Mouse (Mus musculus): Measurements from ENCODE around the gene Scel. TPM values are rescaled to one million over a fixed set of nuclear protein-coding genes. Genes with fewer than 3 reads are reported as not detected.
A peak's percentile ranks its signal among the peaks of the same experiment; 100 is the strongest.

Scel gene
- 0.14 and 0.42 TPM in 2 replicates for total RNA-seq (2014; rRNA removed)
- polyA plus RNA-seq (2015; fragmentation: Nextera tagmentation; extraction: Ambion mirVana) = 0.35 and 0.44 TPM in 2 replicates

- Histone ChIP-seq H3K4me2 (ENCODE audit: low read depth, low read length) (peak within 1 kb of the TSS; percentile 47), H3K4me3 (ENCODE audit: low read length) (no peak within 1 kb of the TSS; the same call in 1 of the 2 replicates), H3K9ac (replicated peaks; ENCODE audit: low read length) (no peak within 1 kb of the TSS), H3K27me3 (ENCODE audit: insufficient read depth, low read length) (no peaks in the 10 kb centered on the region), H3K4me1 (ENCODE audit: insufficient read depth, low read length) (peaks cover 5% of the 10 kb centered on the region; the same call in 1 of the 2 replicates), H3K27ac (no peak within 1 kb of the TSS), H3K9me3 (ENCODE audit: low read length) (no peaks in the 10 kb centered on the region), H3K36me3 (ENCODE audit: insufficient read depth, low read length) (no peaks in the 10 kb centered on the region)
- 16% methylated on average over 14 of the region's 14 CpGs for WGBS
- no peak for ATAC-seq
- no peak for DNase-seq (ENCODE audit: low spot score)
- no peak for TF ChIP-seq CTCF (IDR thresholded peaks at IDR 0.05; ENCODE audit: low read depth)
Observed at GRCm38 (mm10) chr14:103512802-103513472, at the start of gene Scel. Gene Scel (plus strand): TSS chr14:103513342.

- no peaks in the 10 kb centered on the region for H3K4me1 ChIP-seq (ENCODE audit: insufficient read depth, low read length)
- H3K9me3 ChIP-seq (ENCODE audit: low read length) = no peaks in the 10 kb centered on the region
- 87% methylated on average over 12 of the region's 12 CpGs for WGBS
- no peak overlapping the region for H3K9ac ChIP-seq (replicated peaks; ENCODE audit: low read length)
- no peak for ATAC-seq
- H3K36me3 ChIP-seq (ENCODE audit: insufficient read depth, low read length) = no peaks in the 10 kb centered on the region
- H3K4me2 ChIP-seq (ENCODE audit: low read depth, low read length) = peak overlapping the region; percentile 53; the same call in 1 of the 2 replicates
- no peak overlapping the region for H3K4me3 ChIP-seq (ENCODE audit: low read length)
- TF ChIP-seq CTCF (IDR thresholded peaks at IDR 0.05; ENCODE audit: low read depth) = no peak
- no peak overlapping the region for H3K27ac ChIP-seq
- no peaks in the 10 kb centered on the region for H3K27me3 ChIP-seq (ENCODE audit: insufficient read depth, low read length)
- no peak for DNase-seq (ENCODE audit: low spot score)
Observed at GRCm38 (mm10) chr14:103468691-103469463, 44.3 kb upstream of the Scel start.

- peak; percentile 84 for TF ChIP-seq CTCF (IDR thresholded peaks at IDR 0.05; ENCODE audit: low read depth)
- Histone ChIP-seq H3K9me3 (ENCODE audit: low read length) (no peaks in the 10 kb centered on the region), H3K27ac (no peak overlapping the region), H3K4me2 (ENCODE audit: low read depth, low read length) (peak overlapping the region; percentile 53), H3K36me3 (ENCODE audit: insufficient read depth, low read length) (no peaks in the 10 kb centered on the region), H3K4me1 (ENCODE audit: insufficient read depth, low read length) (no peaks in the 10 kb centered on the region), H3K27me3 (ENCODE audit: insufficient read depth, low read length) (no peaks in the 10 kb centered on the region), H3K9ac (replicated peaks; ENCODE audit: low read length) (no peak overlapping the region), H3K4me3 (ENCODE audit: low read length) (peak overlapping the region; percentile 22)
- ATAC-seq = peak; percentile 90
- WGBS = 46% methylated on average over 12 of the region's 12 CpGs
- peak; percentile 93 for DNase-seq (ENCODE audit: low spot score)
Observed at GRCm38 (mm10) chr14:103469464-103470015, 43.6 kb upstream of the Scel start.

- no peaks in the 10 kb centered on the region for H3K36me3 ChIP-seq (ENCODE audit: insufficient read depth, low read length)
- 51% methylated on average over 3 of the region's 3 CpGs for WGBS
- H3K9me3 ChIP-seq (ENCODE audit: low read length) = no peaks in the 10 kb centered on the region
- no peak overlapping the region for H3K4me3 ChIP-seq (ENCODE audit: low read length)
- TF ChIP-seq CTCF (IDR thresholded peaks at IDR 0.05; ENCODE audit: low read depth) = no peak
- DNase-seq (ENCODE audit: low spot score) (no peak), ATAC-seq (no peak)
- H3K27ac ChIP-seq = no peak overlapping the region
- no peak overlapping the region for H3K4me2 ChIP-seq (ENCODE audit: low read depth, low read length)
- no peaks in the 10 kb centered on the region for H3K4me1 ChIP-seq (ENCODE audit: insufficient read depth, low read length)
- H3K9ac ChIP-seq (replicated peaks; ENCODE audit: low read length) = no peak overlapping the region
- no peaks in the 10 kb centered on the region for H3K27me3 ChIP-seq (ENCODE audit: insufficient read depth, low read length)
Observed at GRCm38 (mm10) chr14:103471074-103471778, 41.9 kb upstream of the Scel start.

GRCm38 (mm10) chr14:103471806-103472553 lies 41.2 kb upstream of the Scel start:
- DNase-seq (ENCODE audit: low spot score) = peak; percentile 43

GRCm38 (mm10) chr14:103472554-103472905 lies 40.6 kb upstream of the Scel start:
- 64% methylated on average over 2 of the region's 2 CpGs for WGBS
- DNase-seq (ENCODE audit: low spot score) (no peak), ATAC-seq (no peak)
- H3K27me3 ChIP-seq (ENCODE audit: insufficient read depth, low read length) = no peaks in the 10 kb centered on the region
- no peaks in the 10 kb centered on the region for H3K9me3 ChIP-seq (ENCODE audit: low read length)
- H3K4me1 ChIP-seq (ENCODE audit: insufficient read depth, low read length) = no peaks in the 10 kb centered on the region
- no peak overlapping the region for H3K4me3 ChIP-seq (ENCODE audit: low read length)
- no peak overlapping the region for H3K4me2 ChIP-seq (ENCODE audit: low read depth, low read length)
- H3K9ac ChIP-seq (replicated peaks; ENCODE audit: low read length) = no peak overlapping the region
- no peak overlapping the region for H3K27ac ChIP-seq
- no peak for TF ChIP-seq CTCF (IDR thresholded peaks at IDR 0.05; ENCODE audit: low read depth)
- no peaks in the 10 kb centered on the region for H3K36me3 ChIP-seq (ENCODE audit: insufficient read depth, low read length)

More at GRCm38 (mm10) chr14:103471806-103472553, 41.2 kb upstream of the Scel start:
- Histone ChIP-seq H3K4me1 (ENCODE audit: insufficient read depth, low read length) (no peaks in the 10 kb centered on the region), H3K9ac (replicated peaks; ENCODE audit: low read length) (no peak overlapping the region), H3K27me3 (ENCODE audit: insufficient read depth, low read length) (no peaks in the 10 kb centered on the region), H3K4me2 (ENCODE audit: low read depth, low read length) (no peak overlapping the region), H3K36me3 (ENCODE audit: insufficient read depth, low read length) (no peaks in the 10 kb centered on the region), H3K9me3 (ENCODE audit: low read length) (no peaks in the 10 kb centered on the region), H3K4me3 (ENCODE audit: low read length) (no peak overlapping the region), H3K27ac (no peak overlapping the region)
- TF ChIP-seq CTCF (IDR thresholded peaks at IDR 0.05; ENCODE audit: low read depth) = no peak
- WGBS = 41% methylated on average over 7 of the region's 7 CpGs
- ATAC-seq = peak; percentile 33; the same call in 1 of the 2 replicates

Data from hindbrain, postnatal 0 days (tissue).